Mouse (Mus musculus): ENCODE results near the gene Mcm2.

DNA sequence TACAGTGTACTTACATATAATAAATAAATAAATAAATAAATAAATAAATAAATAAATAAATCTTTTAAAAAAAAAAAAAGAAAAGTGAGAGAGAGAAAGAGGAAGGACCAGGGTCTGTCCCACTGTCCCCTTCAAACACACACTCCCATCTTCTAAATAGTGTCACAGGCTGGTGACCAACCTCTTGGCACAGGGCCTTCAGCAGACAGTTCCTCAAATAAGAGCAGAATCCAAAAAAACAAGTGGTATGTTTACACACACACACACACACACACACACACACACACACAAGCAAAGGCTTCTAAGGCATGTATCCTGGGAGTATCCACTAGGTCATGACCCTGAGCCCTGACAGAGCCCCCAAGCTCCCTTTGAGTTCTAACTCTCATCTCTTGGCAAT is 49.2 kb upstream of the Mcm2 start:
- no peak for TF ChIP-seq CHD2 (IDR thresholded peaks at IDR 0.05; ENCODE audit: low read depth, low read length)
- TF ChIP-seq ZC3H11A (IDR thresholded peaks at IDR 0.05; ENCODE audit: borderline replicate concordance, low read depth, low read length): no peak
- no peak for TF ChIP-seq MAFK (IDR thresholded peaks at IDR 0.05; ENCODE audit: insufficient read depth, low read depth, low read length)
- TF ChIP-seq HCFC1 (IDR thresholded peaks at IDR 0.05; ENCODE audit: borderline replicate concordance, insufficient read depth, low read length): no peak
- TF ChIP-seq ZNF384 (IDR thresholded peaks at IDR 0.05; ENCODE audit: low read depth, low read length): no peak
